Mouse (Mus musculus) MEL (cell line): ENCODE measurements at regions not wholly inside any gene's neighbourhood (a gene's known extent, or its start where the extent isn't known, plus 50 kb on each side); places are given as distances from the start of the nearest gene placed in this dataset.

Experiments used
- DNase-seq: peaks from one replicate; pipeline ENCODE4 v3.0.0; 2011; ENCODE audit warnings: low read depth, low spot score
- H3K27ac ChIP-seq: 2 replicates; pipeline ENCODE4 v1.5.1; 2012; ENCODE audit warnings: low read depth, mild to moderate bottlenecking, control low read depth, low read length, moderate library complexity; ENCODE audit not compliant: control insufficient read depth
- H3K27me3 ChIP-seq, 2 experiments: fragments of 150-350 bp in 1 of 2; sonication (generic) in 1 of 2; 2 replicates each; pipeline ENCODE4 v1.6.1; 2012; ENCODE audit warnings: low read length in 2 of 2, mild to moderate bottlenecking in 2 of 2, improper control_type of control experiment in 1 of 2, moderate library complexity in 1 of 2; ENCODE audit not compliant: insufficient read depth in 2 of 2, control insufficient read depth in 1 of 2
- H3K36me3 ChIP-seq, 2 experiments: 2 replicates each; pipeline ENCODE4 v1.6.1; 2012 to 2014; ENCODE audit warnings: low read length in 2 of 2, improper control_type of control experiment in 1 of 2, inconsistent platforms in 1 of 2, mild to moderate bottlenecking in 1 of 2; ENCODE audit not compliant: insufficient read depth in 2 of 2, control insufficient read depth in 1 of 2
- H3K4me1 ChIP-seq, 2 experiments: fragments of 150-350 bp in 1 of 2; sonication (generic) in 1 of 2; 2 replicates each; pipeline ENCODE4 v1.6.1; 2012; ENCODE audit warnings: low read length in 2 of 2, improper control_type of control experiment in 1 of 2, mild to moderate bottlenecking in 1 of 2; ENCODE audit not compliant: insufficient read depth in 2 of 2, control insufficient read depth in 1 of 2
- H3K4me3 ChIP-seq, 2 experiments: fragments of 150-350 bp in 1 of 2; sonication (generic) in 1 of 2; 2 replicates each; pipeline ENCODE4 v1.5.1; 2012; ENCODE audit warnings: low read depth in 2 of 2, low read length in 2 of 2, mild to moderate bottlenecking in 2 of 2, moderate library complexity in 2 of 2, control low read depth in 1 of 2, improper control_type of control experiment in 1 of 2; ENCODE audit not compliant: control insufficient read depth in 1 of 2, insufficient read depth in 1 of 2
- H3K79me2 ChIP-seq: 2 replicates; pipeline ENCODE4 v1.6.1; 2012; ENCODE audit warnings: mild to moderate bottlenecking, low read length, moderate library complexity; ENCODE audit not compliant: control insufficient read depth, poor library complexity, insufficient read depth
- H3K9ac ChIP-seq: 2 replicates; pipeline ENCODE4 v1.6.1; 2012; ENCODE audit warnings: low read depth, mild to moderate bottlenecking, control low read depth, low read length, moderate library complexity; ENCODE audit not compliant: control insufficient read depth, poor library complexity, severe bottlenecking
- H3K9me3 ChIP-seq: fragments of 150-350 bp; sonication (generic); replicated peaks from 2 replicates; pipeline ENCODE4 v1.6.1; 2012; ENCODE audit warnings: mild to moderate bottlenecking, low read length, improper control_type of control experiment, moderate library complexity; ENCODE audit not compliant: insufficient read depth
- BHLHE40 ChIP-seq: IDR thresholded peaks from 2 replicates; pipeline ENCODE4 v1.6.1; 2012; ENCODE audit warnings: low read depth, mild to moderate bottlenecking, inconsistent platforms, low read length, improper control_type of control experiment, borderline replicate concordance
- CHD1 ChIP-seq: IDR thresholded peaks from 2 replicates; pipeline ENCODE4 v1.6.1; 2012; ENCODE audit warnings: low read depth, mild to moderate bottlenecking, inconsistent platforms, low read length, improper control_type of control experiment
- CHD2 ChIP-seq: IDR thresholded peaks from 2 replicates; pipeline ENCODE4 v1.6.1; 2011; ENCODE audit warnings: low read length, improper control_type of control experiment
- CTCF ChIP-seq, 3 experiments: IDR thresholded peaks in 2 of 3; conservative IDR thresholded peaks in 1 of 3; 2 replicates each; pipeline ENCODE4 v1.5.1; 2011 to 2012; ENCODE audit warnings: low read length in 3 of 3, low read depth in 2 of 3, mild to moderate bottlenecking in 2 of 3, improper control_type of control experiment in 1 of 3, inconsistent platforms in 1 of 3, mixed read lengths in 1 of 3, moderate library complexity in 1 of 3; ENCODE audit not compliant: control insufficient read depth in 1 of 3, insufficient read depth in 1 of 3, poor library complexity in 1 of 3, severe bottlenecking in 1 of 3
- ELF1 ChIP-seq: IDR thresholded peaks from 2 replicates; pipeline ENCODE4 v1.6.1; 2014; ENCODE audit warnings: low read depth, mild to moderate bottlenecking, inconsistent platforms, low read length, improper control_type of control experiment, moderate library complexity
- ETS1 ChIP-seq: IDR thresholded peaks from 2 replicates; pipeline ENCODE4 v1.6.1; 2012; ENCODE audit warnings: low read depth, mild to moderate bottlenecking, inconsistent platforms, low read length, improper control_type of control experiment, moderate library complexity
- GABPA ChIP-seq: IDR thresholded peaks from 2 replicates; pipeline ENCODE4 v1.6.1; 2012; ENCODE audit warnings: low read depth, mild to moderate bottlenecking, inconsistent platforms, low read length, improper control_type of control experiment, moderate library complexity
- JUND ChIP-seq: IDR thresholded peaks from 2 replicates; pipeline ENCODE4 v1.6.1; 2011; ENCODE audit warnings: low read depth, mild to moderate bottlenecking, improper control_type of control experiment, low read length
- KAT2A ChIP-seq: conservative IDR thresholded peaks from 2 replicates; pipeline ENCODE4 v1.6.1; 2012; ENCODE audit warnings: low read depth, low read length, improper control_type of control experiment, inconsistent platforms
- MAX ChIP-seq: IDR thresholded peaks from 2 replicates; pipeline ENCODE4 v1.6.1; 2011; ENCODE audit warnings: low read length, improper control_type of control experiment
- MAZ ChIP-seq: IDR thresholded peaks from 2 replicates; pipeline ENCODE4 v1.6.1; 2012; ENCODE audit warnings: low read depth, mild to moderate bottlenecking, inconsistent platforms, low read length, improper control_type of control experiment
- MXI1 ChIP-seq: IDR thresholded peaks from 2 replicates; pipeline ENCODE4 v1.6.1; 2011; ENCODE audit warnings: mild to moderate bottlenecking, low read depth, low read length, improper control_type of control experiment
- MYC ChIP-seq: IDR thresholded peaks from 2 replicates; pipeline ENCODE4 v1.6.1; 2011; ENCODE audit warnings: low read depth, mild to moderate bottlenecking, low read length, improper control_type of control experiment, moderate library complexity
- NRF1 ChIP-seq: IDR thresholded peaks from 2 replicates; pipeline ENCODE4 v1.6.1; 2014; ENCODE audit warnings: low read depth, mild to moderate bottlenecking, inconsistent platforms, low read length, improper control_type of control experiment, moderate library complexity; ENCODE audit not compliant: poor library complexity, insufficient read depth, severe bottlenecking
- POLR2A ChIP-seq, 2 experiments: IDR thresholded peaks; 2 replicates each; pipeline ENCODE4 v1.6.1; 2011 to 2012; ENCODE audit warnings: low read length in 2 of 2, mild to moderate bottlenecking in 2 of 2, control low read depth in 1 of 2, improper control_type of control experiment in 1 of 2, low read depth in 1 of 2, moderate library complexity in 1 of 2; ENCODE audit not compliant: control insufficient read depth in 1 of 2, insufficient read depth in 1 of 2, poor library complexity in 1 of 2
- POLR2AphosphoS2 ChIP-seq: IDR thresholded peaks from 2 replicates; pipeline ENCODE4 v1.6.1; 2011; ENCODE audit warnings: low read length, improper control_type of control experiment
- RAD21 ChIP-seq: IDR thresholded peaks from 2 replicates; pipeline ENCODE4 v1.6.1; 2011; ENCODE audit warnings: mild to moderate bottlenecking, low read depth, low read length, improper control_type of control experiment
- SIN3A ChIP-seq: IDR thresholded peaks from 2 replicates; pipeline ENCODE4 v1.6.1; 2012; ENCODE audit warnings: low read length, improper control_type of control experiment, inconsistent platforms
- SMC3 ChIP-seq: IDR thresholded peaks from 2 replicates; pipeline ENCODE4 v1.6.1; 2011; ENCODE audit warnings: low read depth, low read length, improper control_type of control experiment
- TBP ChIP-seq: IDR thresholded peaks from 2 replicates; pipeline ENCODE4 v1.8.0; 2011; ENCODE audit warnings: low read depth, low read length, improper control_type of control experiment
- TCF12 ChIP-seq: IDR thresholded peaks from 2 replicates; pipeline ENCODE4 v1.6.1; 2014; ENCODE audit warnings: low read depth, mild to moderate bottlenecking, inconsistent platforms, low read length, improper control_type of control experiment, moderate library complexity
- UBTF ChIP-seq: IDR thresholded peaks from 2 replicates; pipeline ENCODE4 v1.6.1; 2012; ENCODE audit warnings: low read depth, mild to moderate bottlenecking, inconsistent platforms, low read length, improper control_type of control experiment, moderate library complexity, borderline replicate concordance; ENCODE audit not compliant: insufficient read depth
- ZMIZ1 ChIP-seq: IDR thresholded peaks from 2 replicates; pipeline ENCODE4 v1.6.1; 2012; ENCODE audit warnings: low read depth, mild to moderate bottlenecking, inconsistent platforms, low read length, improper control_type of control experiment, moderate library complexity
- ZNF384 ChIP-seq: IDR thresholded peaks from 2 replicates; pipeline ENCODE4 v1.6.1; 2012; ENCODE audit warnings: low read depth, mild to moderate bottlenecking, inconsistent platforms, low read length, improper control_type of control experiment

DNA sequence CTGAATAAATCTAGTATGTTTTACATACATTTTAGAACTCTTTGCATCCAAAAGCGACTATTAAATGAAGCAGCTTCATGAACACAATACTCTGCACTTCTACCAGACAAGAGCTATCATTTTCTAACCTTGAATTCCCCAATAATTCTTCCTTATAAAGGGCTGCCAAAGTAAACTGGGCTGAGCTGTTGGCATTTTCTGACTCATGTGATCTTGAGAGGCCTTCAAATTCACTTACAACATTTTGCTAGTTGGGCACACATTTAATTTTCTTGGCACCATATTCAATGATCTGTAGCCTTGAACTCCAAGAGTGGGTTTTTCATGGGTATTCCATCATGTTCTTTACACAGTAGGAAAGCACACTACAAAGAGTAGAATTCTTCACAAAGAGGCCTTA, 1637.4 kb upstream of the Sel1l start:
- Histone ChIP-seq H3K4me1 (no peaks in the 10 kb centered on the region), H3K4me3 (no peak overlapping the region)

DNA sequence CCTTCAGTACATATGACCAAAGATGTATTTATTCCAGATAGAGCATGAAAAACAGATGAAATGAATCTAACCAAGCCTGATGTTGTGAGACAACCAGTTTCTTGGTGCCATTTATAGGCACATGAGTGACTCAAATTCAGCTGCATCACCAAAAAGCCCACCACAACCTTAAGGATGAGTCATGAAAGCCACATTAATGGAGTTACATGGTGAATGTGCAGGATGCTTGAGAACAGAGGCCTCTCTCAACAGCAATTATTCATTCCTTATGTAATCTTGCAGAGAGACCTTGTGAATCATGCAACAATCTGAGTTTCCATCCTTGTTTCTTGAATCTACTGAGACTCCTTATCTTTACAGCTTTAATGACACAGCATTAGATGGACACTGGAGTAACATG, 1613.1 kb upstream of the Sel1l start:
- no peak overlapping the region for H3K27ac ChIP-seq
- H3K4me1 ChIP-seq: no peaks in the 10 kb centered on the region

More for the DNA sequence above, 1637.4 kb upstream of the Sel1l start:
- H3K79me2 ChIP-seq: no peaks in the 10 kb centered on the region
- DNase-seq: no peak
- no peaks in the 10 kb centered on the region for H3K27me3 ChIP-seq
- no peaks in the 10 kb centered on the region for H3K36me3 ChIP-seq
- TF ChIP-seq BHLHE40: no peak
- no peak for TF ChIP-seq UBTF
- TF ChIP-seq JUND: no peak
- TF ChIP-seq CHD2: no peak
- TF ChIP-seq MAX: no peak
- no peak for TF ChIP-seq ETS1
- no peak for TF ChIP-seq CTCF (IDR thresholded peaks at IDR 0.05 in 2 of 3, conservative IDR thresholded peaks at IDR 0.05 in 1 of 3; ENCODE audit: control insufficient read depth in 1 of 3, insufficient read depth in 1 of 3, low read depth in 2 of 3, low read length in 3 of 3, poor library complexity in 1 of 3, severe bottlenecking in 1 of 3)
- TF ChIP-seq POLR2AphosphoS2: no peak
- TF ChIP-seq MAZ: no peak
- no peak for TF ChIP-seq ELF1
- no peak for TF ChIP-seq ZMIZ1
- TF ChIP-seq MYC: no peak
- no peak for TF ChIP-seq SIN3A
- no peak for TF ChIP-seq RAD21
- no peak for TF ChIP-seq KAT2A
- TF ChIP-seq NRF1: no peak
- TF ChIP-seq CHD1: no peak
- no peak for TF ChIP-seq TCF12
- no peak for TF ChIP-seq POLR2A (IDR thresholded peaks at IDR 0.05; ENCODE audit: control insufficient read depth in 1 of 2, insufficient read depth in 1 of 2, low read depth in 1 of 2, low read length in 2 of 2, poor library complexity in 1 of 2)
- no peak for TF ChIP-seq ZNF384
- no peak overlapping the region for H3K27ac ChIP-seq
- H3K9ac ChIP-seq: no peak overlapping the region
- H3K9me3 ChIP-seq: no peaks in the 10 kb centered on the region

More for the DNA sequence above, 1613.1 kb upstream of the Sel1l start:
- Histone ChIP-seq H3K36me3 (no peaks in the 10 kb centered on the region), H3K79me2 (no peaks in the 10 kb centered on the region), H3K9me3 (no peaks in the 10 kb centered on the region), H3K27me3 (no peaks in the 10 kb centered on the region), H3K4me3 (no peak overlapping the region), H3K9ac (no peak overlapping the region)
- DNase-seq: no peak
- TF ChIP-seq ZMIZ1 (no peak), MXI1 (no peak), TBP (no peak), ELF1 (no peak), ZNF384 (no peak), SMC3 (no peak), ETS1 (no peak), CTCF (IDR thresholded peaks at IDR 0.05 in 2 of 3, conservative IDR thresholded peaks at IDR 0.05 in 1 of 3; ENCODE audit: control insufficient read depth in 1 of 3, insufficient read depth in 1 of 3, low read depth in 2 of 3, low read length in 3 of 3, poor library complexity in 1 of 3, severe bottlenecking in 1 of 3) (no peak), MYC (no peak), GABPA (no peak)
